14 mouse cellular contexts compared by ENCODE assay signal in the genomic region with DNA sequence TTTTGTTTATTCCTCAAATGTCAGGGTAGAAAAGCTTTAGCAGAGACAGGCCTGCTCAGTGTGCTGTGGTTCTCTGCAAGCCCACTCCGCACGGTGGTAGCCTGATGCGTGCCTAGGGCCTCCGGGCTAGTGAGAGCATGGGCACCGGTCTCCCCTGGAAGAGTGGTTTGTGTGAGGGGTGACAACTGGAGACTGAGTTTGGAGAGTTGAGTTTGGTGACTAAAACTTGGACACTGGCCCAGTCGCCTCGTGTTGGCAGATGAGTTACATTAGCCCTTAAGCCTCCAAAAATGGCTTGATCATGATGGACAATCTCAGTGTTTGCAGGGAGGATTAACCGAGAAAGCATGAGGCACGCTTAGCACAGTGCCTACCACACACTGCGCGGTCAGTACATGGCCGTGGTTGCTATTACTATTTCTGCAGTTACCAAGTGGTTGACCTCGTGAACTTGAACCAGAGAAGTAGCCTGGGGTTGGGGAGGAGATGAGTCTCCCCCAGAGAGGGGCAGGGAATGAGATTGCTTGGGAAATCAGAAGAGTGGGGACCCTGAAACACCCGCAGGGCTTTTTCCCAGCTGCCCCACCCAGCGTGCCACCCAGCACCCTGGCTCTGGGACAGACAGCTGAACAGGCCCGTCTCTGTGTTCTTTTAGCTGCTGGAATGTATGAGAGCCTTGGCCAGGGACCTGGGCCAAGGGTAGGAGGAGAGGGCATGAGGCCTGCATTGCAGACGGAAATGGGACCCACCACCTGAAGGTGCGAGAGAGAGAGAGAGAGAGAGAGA. TPM values are rescaled to one million over a fixed set of nuclear protein-coding genes. Genes with fewer than 3 reads are reported as not detected.
DNase-seq lines count a peak whose midpoint lies in the region; ATAC-seq lines count a peak whose summit lies in the region.
"Had no signal": no experiment of that assay in that cellular context is flagged by ENCODE, and none has a peak within 500 bp of the region (broad histone marks: within the 10 kb centered on the region; RNA-seq: fewer than 3 reads in every experiment).

No protein-coding gene starts in this region.

- no peaks in the 10 kb centered on the region for H3K9me3 ChIP-seq in embryonic facial prominence, embryonic 14.5 days (ENCODE audit: control insufficient read depth, low read length)
- H3K9me3 ChIP-seq in embryonic facial prominence, embryonic 10.5 days, result no peaks in the 10 kb centered on the region
- no peaks in the 10 kb centered on the region for H3K9me3 ChIP-seq in hindbrain, embryonic 16.5 days (ENCODE audit: control insufficient read depth, low read length)
- H3K9me3 ChIP-seq in hindbrain, embryonic 12.5 days (replicated peaks), result no peaks in the 10 kb centered on the region
- H3K9me3 ChIP-seq: hindbrain, embryonic 10.5 days; liver, embryonic 15.5 days; midbrain, embryonic 12.5 days had no signal

- DNase-seq in embryonic facial prominence, embryonic 14.5 days (ENCODE audit: low spot score), result peak; percentile 68
- DNase-seq in embryonic facial prominence, embryonic 10.5 days (ENCODE audit: low spot score), result no peak
- peak; percentile 39 for DNase-seq in adipocyte (ENCODE audit: low spot score)
- peak; percentile 65 for DNase-seq in lung, postnatal 14 days
- no peak for DNase-seq in spleen, postnatal 14 days (ENCODE audit: low spot score in 2 of 2)
- DNase-seq: cerebellum, adult 11 months; right cerebral cortex, adult 18-20 months had no signal

- H3K27me3 ChIP-seq in embryonic facial prominence, embryonic 14.5 days (replicated peaks; ENCODE audit: control insufficient read depth, insufficient read depth, low read length), result no peaks in the 10 kb centered on the region
- H3K27me3 ChIP-seq in embryonic facial prominence, embryonic 10.5 days (replicated peaks; ENCODE audit: low read depth, poor library complexity, severe bottlenecking), result no peaks in the 10 kb centered on the region
- no peaks in the 10 kb centered on the region for H3K27me3 ChIP-seq in hindbrain, embryonic 16.5 days (replicated peaks; ENCODE audit: control insufficient read depth, insufficient read depth, low read length)
- no peaks in the 10 kb centered on the region for H3K27me3 ChIP-seq in hindbrain, embryonic 12.5 days
- H3K27me3 ChIP-seq: liver, embryonic 15.5 days; midbrain, embryonic 12.5 days had no signal

- no peak overlapping the region for H3K4me3 ChIP-seq in embryonic facial prominence, embryonic 14.5 days (ENCODE audit: low read depth, low read length)
- H3K4me3 ChIP-seq in embryonic facial prominence, embryonic 10.5 days, result no peak overlapping the region
- H3K4me3 ChIP-seq in hindbrain, embryonic 16.5 days (ENCODE audit: low read length), result no peak overlapping the region
- H3K4me3 ChIP-seq in hindbrain, embryonic 12.5 days, result no peak overlapping the region
- H3K4me3 ChIP-seq: erythroblast, embryonic 14.5 days; hindbrain, embryonic 10.5 days; liver, embryonic 15.5 days; midbrain, embryonic 12.5 days had no signal

- no peaks in the 10 kb centered on the region for H3K4me1 ChIP-seq in embryonic facial prominence, embryonic 14.5 days (ENCODE audit: control insufficient read depth, insufficient read depth, low read length)
- H3K4me1 ChIP-seq in embryonic facial prominence, embryonic 10.5 days, result 0 out of 2 replicates have a peak, but pooled peaks cover 6% of the 10 kb centered on the region
- H3K4me1 ChIP-seq in hindbrain, embryonic 16.5 days (ENCODE audit: control insufficient read depth, insufficient read depth, low read depth, low read length), result no peaks in the 10 kb centered on the region
- H3K4me1 ChIP-seq in hindbrain, embryonic 12.5 days, result no peaks in the 10 kb centered on the region
- H3K4me1 ChIP-seq: hindbrain, embryonic 10.5 days; liver, embryonic 15.5 days; midbrain, embryonic 12.5 days had no signal

- H3K27ac ChIP-seq in embryonic facial prominence, embryonic 14.5 days (replicated peaks; ENCODE audit: low read depth, low read length), result no peak overlapping the region
- no peak overlapping the region for H3K27ac ChIP-seq in embryonic facial prominence, embryonic 10.5 days (replicated peaks)
- H3K27ac ChIP-seq in hindbrain, embryonic 16.5 days (ENCODE audit: low read depth, low read length), result no peak overlapping the region
- no peak overlapping the region for H3K27ac ChIP-seq in hindbrain, embryonic 12.5 days
- H3K27ac ChIP-seq: hindbrain, embryonic 10.5 days; liver, embryonic 15.5 days; midbrain, embryonic 12.5 days had no signal

- WGBS in embryonic facial prominence, embryonic 14.5 days, result 75% methylated on average over 18 of the region's 18 CpGs
- 85% methylated on average over 18 of the region's 18 CpGs for WGBS in embryonic facial prominence, embryonic 10.5 days
- 78% methylated on average over 18 of the region's 18 CpGs for WGBS in hindbrain, embryonic 16.5 days
- WGBS in hindbrain, embryonic 12.5 days, result 90% methylated on average over 18 of the region's 18 CpGs

- H3K9ac ChIP-seq in embryonic facial prominence, embryonic 14.5 days (ENCODE audit: low read depth, low read length), result no peak overlapping the region
- no peak overlapping the region for H3K9ac ChIP-seq in hindbrain, embryonic 16.5 days (ENCODE audit: low read depth, low read length)
- H3K9ac ChIP-seq in hindbrain, embryonic 12.5 days, result no peak overlapping the region
- H3K9ac ChIP-seq: liver, embryonic 15.5 days; midbrain, embryonic 12.5 days had no signal

- no peak overlapping the region for H3K4me2 ChIP-seq in embryonic facial prominence, embryonic 14.5 days (ENCODE audit: low read depth, low read length)
- no peak overlapping the region for H3K4me2 ChIP-seq in hindbrain, embryonic 16.5 days (ENCODE audit: low read length)
- H3K4me2 ChIP-seq in hindbrain, embryonic 12.5 days (replicated peaks), result no peak overlapping the region
- H3K4me2 ChIP-seq: liver, embryonic 15.5 days; midbrain, embryonic 12.5 days had no signal

- ATAC-seq in embryonic facial prominence, embryonic 14.5 days (ENCODE audit: low read depth), result 0 out of 2 replicates have a peak, but pooled peaks have one; percentile 20
- peak; percentile 48; the same call in 1 of the 2 replicates for ATAC-seq in hindbrain, embryonic 16.5 days
- ATAC-seq in hindbrain, embryonic 12.5 days (ENCODE audit: low FRiP score), result no peak
- ATAC-seq in inflammation-experienced regulatory T-cells, adult 6 months, result no peak

- H3K36me3 ChIP-seq in embryonic facial prominence, embryonic 14.5 days (ENCODE audit: control insufficient read depth, insufficient read depth, low read length), result peaks cover 41% of the 10 kb centered on the region
- H3K36me3 ChIP-seq in embryonic facial prominence, embryonic 10.5 days (replicated peaks), result peaks cover 63% of the 10 kb centered on the region
- peaks cover 6% of the 10 kb centered on the region; the same call in 1 of the 2 replicates for H3K36me3 ChIP-seq in hindbrain, embryonic 16.5 days (ENCODE audit: control insufficient read depth, insufficient read depth, low read length)
- H3K36me3 ChIP-seq in hindbrain, embryonic 12.5 days, result peaks cover 54% of the 10 kb centered on the region
- H3K36me3 ChIP-seq: liver, embryonic 15.5 days had no signal

RNA-seq across cellular contexts. Expression of gene Adamts7, which starts 20.0 kb away (rescaled TPM):
- 13.3 and 18.3 TPM in 2 replicates for polyA plus RNA-seq in embryonic facial prominence, embryonic 14.5 days (2014; fragmentation: Nextera tagmentation; extraction: Ambion mirVana)
- polyA plus RNA-seq in embryonic facial prominence, embryonic 10.5 days (2016; fragmentation: Nextera tagmentation; extraction: Ambion mirVana), result 14.6 and 14.9 TPM in 2 replicates
- 4.9 and 9.4 TPM in 2 replicates for polyA plus RNA-seq in hindbrain, embryonic 16.5 days (2015; fragmentation: Nextera tagmentation; extraction: Ambion mirVana)
- 23.4 and 28.0 TPM in 2 replicates for polyA plus RNA-seq in hindbrain, embryonic 12.5 days (2016; fragmentation: Nextera tagmentation; extraction: Ambion mirVana)
- polyA plus RNA-seq in inflammation-experienced regulatory T-cells, adult 6 months (2017; shearing (Covaris generic)), result not detected

Comparison
In these comparisons a context has a peak if more than half of its experiments do, and no peak if none do; other contexts are left out.
1. ATAC-seq: peak in embryonic facial prominence, embryonic 14.5 days (single experiment) and hindbrain, embryonic 16.5 days (single experiment); none in hindbrain, embryonic 12.5 days (single experiment) and inflammation-experienced regulatory T-cells, adult 6 months (single experiment).
2. DNase-seq: peak in embryonic facial prominence, embryonic 14.5 days (single experiment), adipocyte (single experiment) and lung, postnatal 14 days (single experiment); none in embryonic facial prominence, embryonic 10.5 days (single experiment) and spleen, postnatal 14 days (0 of 2).